Mouse (Mus musculus) forebrain, embryonic 11.5 days (tissue): ENCODE measurements around the gene Clgn. TPM values are rescaled to one million over a fixed set of nuclear protein-coding genes. Genes with fewer than 3 reads are reported as not detected.

ENCODE experiments used
- ATAC-seq: fragments of 200-750 bp; cut with Nextera tagmentation; replicated peaks from 2 replicates; pipeline ENCODE4 v1.8.0; 2017; ENCODE audit warnings: moderate TSS enrichment; ENCODE audit not compliant: low FRiP score
- DNase-seq: peaks from one replicate; pipeline ENCODE4 v3.0.0-alpha.2; 2017; ENCODE audit warnings: low spot score
- H3K27ac ChIP-seq: fragments of 300-500 bp; sonication (generic); 2 replicates; pipeline ENCODE4 v1.5.1; 2014; ENCODE audit warnings: low read depth, low read length
- H3K27me3 ChIP-seq: fragments of 300-500 bp; sonication (generic); 2 replicates; pipeline ENCODE4 v1.6.1; 2014; ENCODE audit warnings: mild to moderate bottlenecking, low read length, mixed read lengths; ENCODE audit not compliant: control insufficient read depth, insufficient read depth
- H3K36me3 ChIP-seq: fragments of 300-500 bp; sonication (generic); 2 replicates; pipeline ENCODE4 v1.6.1; 2014; ENCODE audit warnings: mild to moderate bottlenecking, low read length, moderate library complexity, mixed read lengths; ENCODE audit not compliant: control insufficient read depth, insufficient read depth
- H3K4me1 ChIP-seq: fragments of 300-500 bp; sonication (generic); replicated peaks from 2 replicates; pipeline ENCODE4 v1.6.1; 2014; ENCODE audit warnings: low read length, mixed read lengths; ENCODE audit not compliant: control insufficient read depth, insufficient read depth
- H3K4me2 ChIP-seq: fragments of 300-500 bp; sonication (generic); 2 replicates; pipeline ENCODE4 v1.6.1; 2014; ENCODE audit warnings: low read depth, mild to moderate bottlenecking, low read length, moderate library complexity, mixed read lengths; ENCODE audit not compliant: severe bottlenecking
- H3K4me3 ChIP-seq: fragments of 300-500 bp; sonication (generic); 2 replicates; pipeline ENCODE4 v1.5.1; 2014; ENCODE audit warnings: low read depth, low read length
- H3K9ac ChIP-seq: fragments of 300-500 bp; sonication (generic); 2 replicates; pipeline ENCODE4 v1.6.1; 2014; ENCODE audit warnings: low read length
- H3K9me3 ChIP-seq: fragments of 300-500 bp; sonication (generic); 2 replicates; pipeline ENCODE4 v1.6.1; 2016; ENCODE audit warnings: low read length, mixed read lengths; ENCODE audit not compliant: control insufficient read depth
- WGBS: fragments of 180-500 bp; shearing (Covaris S2); extraction: QIAGEN DNeasy Blood & Tissue Kit; methylation state at CpG from one replicate; pipeline ENCODE4 v1.1.7; 2014; 5-methylcytosine and 5-hydroxymethylcytosine counted together
- polyA plus RNA-seq: library from polyadenylated mRNA; unstranded; fragments of >200 nt; fragmentation: Nextera tagmentation; extraction: Ambion mirVana; gene quantifications from 2 replicates; pipeline ENCODE4 v1.2.1, GENCODE M21; 2014

Gene Clgn
- polyA plus RNA-seq, 1 experiment from 2014 or later = 6.0 TPM

DNA sequence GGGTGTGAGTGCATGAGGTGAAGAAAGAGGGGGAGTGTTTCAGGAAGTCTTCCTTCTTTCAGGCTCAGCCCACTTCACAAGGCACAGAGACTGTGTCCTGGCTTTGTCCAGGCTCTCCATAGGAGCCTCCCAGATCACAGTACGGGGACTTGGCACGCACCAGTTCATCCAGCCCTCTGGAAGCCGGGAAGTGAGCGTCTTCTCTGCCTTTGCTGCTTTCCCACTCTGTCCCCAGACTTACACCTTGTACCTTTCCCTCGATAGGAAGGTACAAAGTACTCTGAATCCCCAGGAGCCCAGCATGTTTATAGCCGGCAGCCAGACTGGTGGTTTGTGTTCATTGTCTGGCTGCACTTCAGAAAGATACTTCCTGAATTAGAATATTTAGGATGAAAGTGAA is 67.5 kb downstream of the Clgn start:
- H3K27me3 ChIP-seq = no peaks in the 10 kb centered on the region
- DNase-seq (no peak), ATAC-seq (no peak)
- H3K9me3 ChIP-seq = no peaks in the 10 kb centered on the region
- 66% methylated on average over 6 of the region's 6 CpGs for WGBS
- no peak overlapping the region for H3K4me3 ChIP-seq
- H3K4me2 ChIP-seq = no peak overlapping the region
- no peak overlapping the region for H3K9ac ChIP-seq
- no peaks in the 10 kb centered on the region for H3K4me1 ChIP-seq
- H3K27ac ChIP-seq = no peak overlapping the region
- no peaks in the 10 kb centered on the region for H3K36me3 ChIP-seq

DNA sequence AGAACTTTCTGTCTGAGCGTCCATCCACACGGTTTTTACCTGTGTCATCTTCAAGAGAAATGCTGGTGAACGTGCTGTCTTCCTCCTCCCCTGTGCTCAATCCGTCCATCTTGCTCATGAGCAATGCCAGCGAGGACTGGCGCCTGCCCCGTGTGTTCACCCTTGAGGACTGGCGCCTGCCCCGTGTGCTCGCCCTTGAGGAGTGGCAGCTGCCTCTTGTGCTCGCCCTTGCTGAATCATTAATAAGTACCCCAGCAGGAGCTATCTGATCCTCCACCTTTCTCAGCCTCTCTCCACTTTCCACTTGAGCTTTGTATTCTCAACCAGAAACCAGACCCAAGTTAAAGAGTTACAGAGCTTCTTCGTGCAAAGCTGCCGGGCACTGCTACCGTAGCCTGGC is 68.6 kb downstream of the Clgn start, which contains the start of gene Scoc:
Scoc (minus strand) TSS at position 170 of the 400 bp plus-strand sequence.
- Histone ChIP-seq H3K4me3 (no peak within 1 kb of the TSS), H3K27ac (no peak within 1 kb of the TSS), H3K9ac (no peak within 1 kb of the TSS), H3K27me3 (no peaks in the 10 kb centered on the region), H3K36me3 (no peaks in the 10 kb centered on the region), H3K9me3 (no peaks in the 10 kb centered on the region), H3K4me1 (no peaks in the 10 kb centered on the region), H3K4me2 (no peak within 1 kb of the TSS)
- ATAC-seq (no peak), DNase-seq (no peak)
- WGBS = 90% methylated on average over 14 of the region's 14 CpGs

- no peak overlapping the region for H3K4me3 ChIP-seq
- no peak overlapping the region for H3K27ac ChIP-seq
- WGBS = 82% methylated on average over 3 of the region's 3 CpGs
- no peaks in the 10 kb centered on the region for H3K4me1 ChIP-seq
- ATAC-seq = no peak
- no peak overlapping the region for H3K9ac ChIP-seq
- H3K36me3 ChIP-seq = no peaks in the 10 kb centered on the region
- no peak overlapping the region for H3K4me2 ChIP-seq
- no peak for DNase-seq
- no peaks in the 10 kb centered on the region for H3K27me3 ChIP-seq
- H3K9me3 ChIP-seq = no peaks in the 10 kb centered on the region
These were observed 69.9 kb downstream of the Clgn start for GRCm38 (mm10) chr8:83459606-83460005.

Other genes starting within 250 kb of the Clgn start
- gene Tbc1d9, start 224.5 kb upstream of the Clgn start, polyA plus RNA-seq = 7.6 and 9.3 TPM in 2 replicates
- gene Gm10645, start 223.7 kb upstream of the Clgn start, polyA plus RNA-seq = 2.8 and 4.1 TPM in 2 replicates
- not detected in 2 replicates for gene Ucp1, start 99.5 kb upstream of the Clgn start, polyA plus RNA-seq
- gene Elmod2, start 57.4 kb upstream of the Clgn start, polyA plus RNA-seq = 29.8 and 33.8 TPM in 2 replicates
- not detected in 2 replicates for gene Mgat4d, start 41.4 kb upstream of the Clgn start, polyA plus RNA-seq
- gene Scoc, start 68.5 kb downstream of the Clgn start, polyA plus RNA-seq = 143 and 161 TPM in 2 replicates
- not detected in 2 replicates for gene Olfr370, start 145.9 kb downstream of the Clgn start, polyA plus RNA-seq
- 333 and 339 TPM in 2 replicates for gene Ndufb7, start 176.8 kb downstream of the Clgn start, polyA plus RNA-seq
- gene Tecr, start 218.1 kb downstream of the Clgn start, polyA plus RNA-seq = 550 and 611 TPM in 2 replicates
- 73.8 and 78.5 TPM in 2 replicates for gene Dnajb1, start 218.3 kb downstream of the Clgn start, polyA plus RNA-seq